Comparison of ENCODE assay signal across 9 mouse cellular contexts in genomic region chr1:55383114-55383773, GRCm38 (mm10). TPM values are rescaled to one million over a fixed set of nuclear protein-coding genes. Genes with fewer than 3 reads are reported as not detected.
DNase-seq lines count a peak whose midpoint lies in the region; ATAC-seq lines count a peak whose summit lies in the region.
"Had no signal": no experiment of that assay in that cellular context is flagged by ENCODE, and none has a peak within 500 bp of the region (broad histone marks: within the 10 kb centered on the region; RNA-seq: fewer than 3 reads in every experiment).

No protein-coding gene starts in this region.

- H3K4me2 ChIP-seq in embryonic facial prominence, embryonic 12.5 days (replicated peaks) = no peak overlapping the region
- no peak overlapping the region for H3K4me2 ChIP-seq in kidney, embryonic 16.5 days (replicated peaks; ENCODE audit: low read depth, low read length)
- no peak overlapping the region for H3K4me2 ChIP-seq in neural tube, embryonic 13.5 days

- H3K4me3 ChIP-seq in embryonic facial prominence, embryonic 12.5 days = no peak overlapping the region
- H3K4me3 ChIP-seq in kidney, embryonic 16.5 days (ENCODE audit: low read length) = no peak overlapping the region
- H3K4me3 ChIP-seq in neural tube, embryonic 13.5 days = no peak overlapping the region
- H3K4me3 ChIP-seq: erythroblast, embryonic 14.5 days had no signal

- H3K9me3 ChIP-seq in embryonic facial prominence, embryonic 12.5 days = no peaks in the 10 kb centered on the region
- no peaks in the 10 kb centered on the region for H3K9me3 ChIP-seq in kidney, embryonic 16.5 days (ENCODE audit: low read length)
- H3K9me3 ChIP-seq in neural tube, embryonic 13.5 days = no peaks in the 10 kb centered on the region

- ATAC-seq in embryonic facial prominence, embryonic 12.5 days (ENCODE audit: insufficient number of reproducible peaks, insufficient read depth, low FRiP score, low TSS enrichment) = peak; percentile 56; the same call in 1 of the 2 replicates
- peak; percentile 74; the same call in 1 of the 2 replicates for ATAC-seq in kidney, embryonic 16.5 days (ENCODE audit: low FRiP score, low TSS enrichment)
- ATAC-seq in neural tube, embryonic 13.5 days (ENCODE audit: low read depth) = peak; percentile 78; the same call in 1 of the 2 replicates

- H3K27me3 ChIP-seq in embryonic facial prominence, embryonic 12.5 days = no peaks in the 10 kb centered on the region
- no peaks in the 10 kb centered on the region for H3K27me3 ChIP-seq in kidney, embryonic 16.5 days (ENCODE audit: insufficient read depth, low read length)
- H3K27me3 ChIP-seq in neural tube, embryonic 13.5 days = no peaks in the 10 kb centered on the region

- H3K4me1 ChIP-seq in embryonic facial prominence, embryonic 12.5 days = no peaks in the 10 kb centered on the region
- H3K4me1 ChIP-seq in kidney, embryonic 16.5 days (ENCODE audit: insufficient read depth, low read length) = no peaks in the 10 kb centered on the region
- no peaks in the 10 kb centered on the region for H3K4me1 ChIP-seq in neural tube, embryonic 13.5 days (replicated peaks)

- peak; percentile 89 for DNase-seq in CD4-positive, CD25-positive, alpha-beta regulatory T cell, adult 2 months (ENCODE audit: low read depth, low spot score)
- DNase-seq in adrenal gland, postnatal 25 days = peak; percentile 88
- peak; percentile 25 to 59 for DNase-seq in heart, adult 9 months (ENCODE audit: low spot score in 2 of 2)
- DNase-seq in lung, adult 18-20 months = peak; percentile 67 to 75
- peak; percentile 51 for DNase-seq in thymus, adult 18-20 months

- H3K36me3 ChIP-seq in embryonic facial prominence, embryonic 12.5 days = no peaks in the 10 kb centered on the region
- H3K36me3 ChIP-seq in kidney, embryonic 16.5 days (ENCODE audit: insufficient read depth, low read length) = no peaks in the 10 kb centered on the region
- H3K36me3 ChIP-seq in neural tube, embryonic 13.5 days = no peaks in the 10 kb centered on the region

- H3K9ac ChIP-seq in embryonic facial prominence, embryonic 12.5 days = no peak overlapping the region
- 0 out of 2 replicates have a peak overlapping the region, but pooled peaks have one; percentile 15 for H3K9ac ChIP-seq in kidney, embryonic 16.5 days (replicated peaks; ENCODE audit: low read length)
- H3K9ac ChIP-seq in neural tube, embryonic 13.5 days = peak overlapping the region; percentile 10; the same call in 1 of the 2 replicates

- no peak overlapping the region for H3K27ac ChIP-seq in embryonic facial prominence, embryonic 12.5 days
- H3K27ac ChIP-seq in kidney, embryonic 16.5 days (ENCODE audit: low read length) = no peak overlapping the region
- no peak overlapping the region for H3K27ac ChIP-seq in neural tube, embryonic 13.5 days (replicated peaks)

- WGBS in embryonic facial prominence, embryonic 12.5 days = 12% methylated on average over 9 of the region's 9 CpGs
- WGBS in kidney, embryonic 16.5 days = 17% methylated on average over 9 of the region's 9 CpGs
- 9% methylated on average over 9 of the region's 9 CpGs for whole genome bisulfite sequencing in neural tube, embryonic 13.5 days

RNA-seq across cellular contexts. Expression of gene Boll, which starts 20.0 kb away (rescaled TPM):
- total RNA-seq in adrenal gland, postnatal 25 days (2021) = 0.70 TPM in 1 of 2 replicates, not detected in the other
- 0.43 and 0.54 TPM in 2 replicates for polyA plus RNA-seq in embryonic facial prominence, embryonic 12.5 days (2016; fragmentation: Nextera tagmentation; extraction: Ambion mirVana)
- 0.36 and 0.46 TPM in 2 replicates for polyA plus RNA-seq in kidney, embryonic 16.5 days (2015; fragmentation: Nextera tagmentation; extraction: Ambion mirVana)
- polyA plus RNA-seq in neural tube, embryonic 13.5 days (2015; fragmentation: Nextera tagmentation; extraction: Ambion mirVana) = 0.49 TPM in 1 of 2 replicates, not detected in the other
- polyA plus RNA-seq: erythroblast, embryonic 14.5 days had no signal

RNA-seq across cellular contexts. Expression of gene Plcl1, which starts 22.5 kb away (rescaled TPM):
- total RNA-seq in adrenal gland, postnatal 25 days (2021) = 5.0 TPM in 2 replicates
- polyA plus RNA-seq in embryonic facial prominence, embryonic 12.5 days (2016; fragmentation: Nextera tagmentation; extraction: Ambion mirVana) = 1.7 TPM in 2 replicates
- polyA plus RNA-seq in kidney, embryonic 16.5 days (2015; fragmentation: Nextera tagmentation; extraction: Ambion mirVana) = 3.9 and 4.5 TPM in 2 replicates
- polyA plus RNA-seq in neural tube, embryonic 13.5 days (2015; fragmentation: Nextera tagmentation; extraction: Ambion mirVana) = 3.9 and 4.4 TPM in 2 replicates
- polyA plus RNA-seq: erythroblast, embryonic 14.5 days had no signal
